Mouse (Mus musculus) limb, embryonic 15.5 days (tissue): ENCODE measurements around the gene Vmn2r41. TPM values are rescaled to one million over a fixed set of nuclear protein-coding genes. Genes with fewer than 3 reads are reported as not detected.
"Not testable (repeated sequence)": the region's sequence is repeated elsewhere in the genome, so short reads cannot be mapped to it uniquely, and the experiment has no call there.

Experiments
- ATAC-seq: fragments of 200-750 bp; cut with Nextera tagmentation; 2 replicates; pipeline ENCODE4 v1.8.0; 2017; ENCODE audit warnings: low read depth, moderate TSS enrichment; ENCODE audit not compliant: insufficient number of reproducible peaks, low FRiP score, low TSS enrichment
- H3K27ac ChIP-seq: fragments of 300-500 bp; sonication (generic); 2 replicates; pipeline ENCODE4 v1.5.1; 2015; ENCODE audit warnings: moderate library complexity, mild to moderate bottlenecking, inconsistent platforms
- H3K27me3 ChIP-seq: fragments of 300-500 bp; sonication (generic); 2 replicates; pipeline ENCODE4 v1.6.1; 2015; ENCODE audit warnings: inconsistent platforms
- H3K36me3 ChIP-seq: fragments of 300-500 bp; sonication (generic); 2 replicates; pipeline ENCODE4 v1.6.1; 2015; ENCODE audit warnings: inconsistent platforms
- H3K4me1 ChIP-seq: fragments of 300-500 bp; sonication (generic); 2 replicates; pipeline ENCODE4 v1.6.1; 2015; ENCODE audit warnings: inconsistent platforms
- H3K4me2 ChIP-seq: fragments of 300-500 bp; sonication (generic); 2 replicates; pipeline ENCODE4 v1.6.1; 2015; ENCODE audit warnings: mild to moderate bottlenecking, inconsistent platforms
- H3K4me3 ChIP-seq: fragments of 300-500 bp; sonication (generic); 2 replicates; pipeline ENCODE4 v1.5.1; 2015; ENCODE audit warnings: mild to moderate bottlenecking, inconsistent platforms
- H3K9ac ChIP-seq: fragments of 300-500 bp; sonication (generic); 2 replicates; pipeline ENCODE4 v1.6.1; 2015; ENCODE audit warnings: inconsistent platforms
- H3K9me3 ChIP-seq: fragments of 300-500 bp; sonication (generic); 2 replicates; pipeline ENCODE4 v1.6.1; 2016; ENCODE audit warnings: inconsistent platforms
- WGBS: fragments of 180-500 bp; shearing (Covaris S2); methylation state at CpG from one replicate; pipeline ENCODE4 v1.1.7; 2015; 5-methylcytosine and 5-hydroxymethylcytosine counted together
- polyA plus RNA-seq: library from polyadenylated mRNA; unstranded; fragments of >200 nt; fragmentation: Nextera tagmentation; extraction: Ambion mirVana; gene quantifications from 2 replicates; pipeline ENCODE4 v1.2.1, GENCODE M21; 2015

Gene Vmn2r41
- not detected in 2 replicates for polyA plus RNA-seq

DNA sequence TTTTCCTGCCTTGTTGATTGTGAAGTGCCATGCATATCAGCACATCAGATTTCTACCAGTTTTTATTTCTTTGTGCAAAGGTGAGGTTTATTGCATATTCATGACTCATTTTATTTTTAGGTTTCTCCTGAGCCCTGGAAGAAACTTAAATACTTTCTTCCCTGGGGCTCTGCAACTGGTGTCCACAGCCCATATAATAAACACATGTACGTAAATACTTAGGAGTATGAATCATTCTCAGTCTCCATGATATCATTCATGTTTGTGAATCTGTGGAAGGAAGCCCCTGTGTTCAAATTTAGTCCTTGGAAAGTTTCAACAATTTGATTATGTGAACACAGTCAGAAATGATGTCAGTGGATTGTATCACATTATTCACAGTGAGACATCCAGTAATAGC is at the start of gene Vmn2r41:
TSS of gene Vmn2r41 (minus strand) at position 101 of the 400 bp plus-strand sequence.
- H3K4me1 ChIP-seq, H3K9me3 ChIP-seq, H3K9ac ChIP-seq, H3K4me2 ChIP-seq, H3K27me3 ChIP-seq, H3K27ac ChIP-seq, ATAC-seq, H3K36me3 ChIP-seq, H3K4me3 ChIP-seq: not testable (repeated sequence)
- WGBS, result no CpG with 5 or more reads among the region's 1 CpGs

DNA sequence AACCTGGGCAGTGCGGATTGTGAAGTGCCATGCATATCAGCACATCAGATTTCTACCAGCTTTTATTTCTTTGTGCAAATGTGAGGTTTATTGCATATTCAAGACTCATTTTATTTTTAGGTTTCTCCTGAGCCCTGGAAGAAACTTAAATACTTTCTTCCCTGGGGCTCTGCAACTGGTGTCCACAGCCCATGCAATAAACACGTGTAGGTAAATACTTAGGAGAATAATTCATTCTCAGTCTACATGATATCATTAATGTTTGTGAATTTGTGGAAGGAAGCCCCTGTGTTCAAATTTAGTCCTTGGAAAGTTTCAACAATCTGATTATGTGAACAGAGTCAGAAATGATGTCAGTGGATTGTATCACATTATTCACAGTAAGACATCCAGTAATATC is 38.8 kb upstream of the Vmn2r41 start, which contains the start of gene Vmn2r42:
TSS of gene Vmn2r42 (minus strand) at position 101 of the 400 bp plus-strand sequence.
- not testable (repeated sequence) for H3K9me3 ChIP-seq, H3K27me3 ChIP-seq, ATAC-seq, H3K9ac ChIP-seq, H3K4me3 ChIP-seq, H3K4me1 ChIP-seq, H3K36me3 ChIP-seq, H3K27ac ChIP-seq, H3K4me2 ChIP-seq
- no CpG with 5 or more reads among the region's 2 CpGs for WGBS

DNA sequence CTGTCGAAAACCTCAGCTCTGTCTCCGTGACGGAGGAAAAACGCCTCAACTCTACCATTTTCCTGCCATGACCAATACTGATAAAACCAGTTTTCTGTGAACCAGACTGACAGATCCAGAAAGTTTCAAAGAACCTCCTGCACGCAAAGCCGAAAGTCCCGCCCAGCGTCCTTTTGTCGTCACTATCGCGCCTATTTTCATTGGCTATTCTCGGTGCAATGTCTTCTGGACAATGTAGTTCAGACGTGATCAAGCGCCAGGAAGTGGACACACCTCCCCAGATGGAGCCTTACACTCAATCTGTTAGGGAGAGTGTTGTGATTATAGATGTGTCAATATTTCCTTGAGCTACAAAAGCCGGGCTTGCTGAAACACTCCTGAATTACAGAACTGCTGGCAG is 68.6 kb downstream of the Vmn2r41 start:
- not testable (repeated sequence) for H3K4me1 ChIP-seq, H3K27me3 ChIP-seq, H3K9ac ChIP-seq, H3K4me2 ChIP-seq, H3K27ac ChIP-seq, H3K4me3 ChIP-seq, ATAC-seq, H3K9me3 ChIP-seq, H3K36me3 ChIP-seq
- WGBS, result 42% methylated on average over 11 of the region's 15 CpGs

Other genes with a start within 250 kb of the Vmn2r41 start
- gene Vmn2r42, start 38.7 kb upstream of the Vmn2r41 start, polyA plus RNA-seq, result not detected in 2 replicates
- gene Vmn2r43, start 98.9 kb upstream of the Vmn2r41 start, polyA plus RNA-seq, result not detected in 2 replicates
- not detected in 2 replicates for gene Vmn2r44, start 221.7 kb upstream of the Vmn2r41 start, polyA plus RNA-seq